Mouse (Mus musculus) cerebellum, adult 2 months (tissue): ENCODE data around the gene Clec2g. TPM values are rescaled to one million over a fixed set of nuclear protein-coding genes. Genes with fewer than 3 reads are reported as not detected.
"Not testable (repeated sequence)": the region's sequence is repeated elsewhere in the genome, so short reads cannot be mapped to it uniquely, and the experiment has no call there.

ENCODE experiments used
- DNase-seq, 2 experiments: peaks; one replicate each; pipeline ENCODE4 v3.0.0; 2021
- H3K27ac ChIP-seq: fragments of 200-500 bp; 2 replicates; pipeline ENCODE4 v1.5.1; 2012; ENCODE audit warnings: low read length, control low read depth, inconsistent platforms; ENCODE audit not compliant: insufficient read depth
- H3K27me3 ChIP-seq: fragments of 200-500 bp; 2 replicates; pipeline ENCODE4 v1.6.1; 2012; ENCODE audit warnings: inconsistent platforms, mild to moderate bottlenecking, low read length, moderate library complexity; ENCODE audit not compliant: control insufficient read depth, insufficient read depth
- H3K4me1 ChIP-seq: fragments of 200-500 bp; 2 replicates; pipeline ENCODE4 v1.6.1; 2011; ENCODE audit warnings: low read length; ENCODE audit not compliant: control insufficient read depth, insufficient read depth
- H3K4me3 ChIP-seq: fragments of 200-500 bp; replicated peaks from 2 replicates; pipeline ENCODE3; 2011; ENCODE audit warnings: mild to moderate bottlenecking, low read depth, low read length, control low read depth; ENCODE audit not compliant: insufficient read depth
- CTCF ChIP-seq: fragments of 200-500 bp; IDR thresholded peaks from 2 replicates; pipeline ENCODE4 v1.5.1; 2011; ENCODE audit warnings: low read depth, mild to moderate bottlenecking, control low read depth, low read length, moderate library complexity, borderline replicate concordance; ENCODE audit not compliant: insufficient read depth
- POLR2A ChIP-seq: fragments of 200-500 bp; IDR thresholded peaks from 2 replicates; pipeline ENCODE4 v1.6.1; 2011; ENCODE audit warnings: low read length, control low read depth, borderline replicate concordance; ENCODE audit not compliant: insufficient read depth
- WGBS: fragments of 180-500 bp; shearing (Covaris S2); methylation state at CpG from one replicate; pipeline ENCODE4 v1.1.7; 2018; 5-methylcytosine and 5-hydroxymethylcytosine counted together
- polyA plus RNA-seq: library from polyadenylated mRNA; depleted of rRNA; stranded (reverse); fragments of >200 nt; gene quantifications from 2 replicates; pipeline ENCODE4 v1.2.3, GENCODE M21; 2012

Gene Clec2g
- polyA plus RNA-seq, 1 experiment, result not detected

DNA sequence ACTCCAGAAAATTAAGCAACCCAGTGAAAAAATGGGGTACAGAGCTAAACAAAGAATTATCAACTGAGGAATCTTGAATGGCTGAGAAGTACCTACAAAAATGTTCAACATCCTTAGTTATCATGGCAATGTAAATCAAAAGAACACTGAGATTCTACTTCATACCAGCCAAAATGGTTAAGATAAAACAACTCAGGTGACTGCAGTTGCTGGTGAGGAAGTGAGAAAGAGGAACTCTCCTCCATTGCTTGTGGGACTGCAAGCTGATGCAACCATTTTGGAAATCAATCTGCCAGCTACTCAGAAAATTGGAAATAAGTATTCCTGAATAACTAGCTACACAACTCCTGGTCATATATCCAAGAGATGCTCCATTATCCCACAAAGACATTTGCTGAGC is 34.3 kb downstream of the Clec2g start:
- DNase-seq, result no peak
- Histone ChIP-seq H3K27ac (no peak overlapping the region), H3K4me3 (no peak overlapping the region), H3K27me3 (no peaks in the 10 kb centered on the region), H3K4me1 (no peaks in the 10 kb centered on the region)
- TF ChIP-seq POLR2A, result no peak
- TF ChIP-seq CTCF, result no peak

DNA sequence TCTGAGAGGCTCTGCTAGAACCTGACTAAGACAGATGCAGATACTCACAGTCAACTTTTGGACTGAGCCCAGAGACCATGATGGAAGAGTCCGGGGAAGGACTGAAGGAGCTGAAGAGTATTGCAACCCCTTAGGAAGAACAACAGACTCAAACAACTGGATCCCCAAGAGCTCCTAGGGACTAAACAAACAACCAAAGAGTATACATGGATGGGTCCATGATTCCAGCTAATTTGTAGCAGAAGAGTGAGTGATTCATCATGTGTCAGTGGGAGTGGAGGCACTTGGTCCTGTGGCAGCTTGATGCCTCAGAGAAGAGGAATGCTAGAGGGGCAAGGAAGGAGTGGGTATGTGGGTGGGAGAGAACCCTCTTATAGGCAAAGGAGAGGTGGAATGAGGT is 35.6 kb downstream of the Clec2g start:
- Histone ChIP-seq H3K4me3 (no peak overlapping the region), H3K4me1 (no peaks in the 10 kb centered on the region), H3K27ac (no peak overlapping the region), H3K27me3 (no peaks in the 10 kb centered on the region)
- no peak for DNase-seq
- no peak for TF ChIP-seq CTCF
- TF ChIP-seq POLR2A, result no peak
- 85% methylated on average over 1 of the region's 1 CpGs for WGBS

DNA sequence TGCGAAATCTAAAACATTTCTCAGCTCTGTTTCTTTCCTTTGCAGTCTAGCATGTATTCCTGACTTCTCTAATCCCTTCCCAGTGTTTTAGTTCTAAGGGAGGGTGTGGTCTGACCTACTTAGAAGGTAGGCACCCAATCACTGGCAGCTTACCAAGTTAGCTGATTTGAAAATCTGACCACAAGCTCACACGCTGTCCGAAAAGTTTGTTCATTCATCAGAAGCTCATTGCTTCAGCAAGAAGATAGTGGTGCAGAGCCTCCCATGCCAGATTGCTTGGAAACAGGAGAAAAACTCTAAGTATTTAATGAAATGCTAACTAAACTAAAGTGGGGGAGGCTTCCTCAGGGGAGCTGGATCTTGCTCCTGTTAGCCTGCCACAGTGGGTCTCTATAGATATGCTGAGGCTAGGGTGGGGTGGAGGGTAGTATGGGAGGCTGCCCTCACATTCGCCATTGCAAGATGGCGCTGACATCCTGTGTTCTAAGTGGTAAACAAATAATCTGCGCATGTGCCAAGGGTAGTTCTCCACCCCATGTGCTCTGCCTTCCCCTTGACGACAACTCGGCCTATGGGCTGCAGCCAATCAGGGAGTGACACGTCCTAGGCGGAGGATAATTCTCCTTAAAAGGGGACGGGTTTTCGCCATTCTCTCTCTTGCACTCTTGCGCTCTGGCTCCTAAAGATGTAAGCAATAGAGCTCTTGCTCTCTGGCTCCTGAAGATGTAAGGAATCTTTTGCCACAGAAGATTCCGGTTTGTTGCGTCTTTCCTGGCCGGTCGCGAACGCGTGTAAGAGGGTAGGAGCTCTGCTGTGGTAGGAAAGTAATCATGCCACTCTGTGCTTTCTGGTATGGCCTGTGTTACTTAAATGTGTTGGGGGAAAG is 36.6 kb downstream of the Clec2g start:
- DNase-seq, H3K27me3 ChIP-seq, H3K4me3 ChIP-seq, H3K27ac ChIP-seq, H3K4me1 ChIP-seq: not testable (repeated sequence)
- 95% methylated on average over 20 of the region's 20 CpGs for WGBS

DNA sequence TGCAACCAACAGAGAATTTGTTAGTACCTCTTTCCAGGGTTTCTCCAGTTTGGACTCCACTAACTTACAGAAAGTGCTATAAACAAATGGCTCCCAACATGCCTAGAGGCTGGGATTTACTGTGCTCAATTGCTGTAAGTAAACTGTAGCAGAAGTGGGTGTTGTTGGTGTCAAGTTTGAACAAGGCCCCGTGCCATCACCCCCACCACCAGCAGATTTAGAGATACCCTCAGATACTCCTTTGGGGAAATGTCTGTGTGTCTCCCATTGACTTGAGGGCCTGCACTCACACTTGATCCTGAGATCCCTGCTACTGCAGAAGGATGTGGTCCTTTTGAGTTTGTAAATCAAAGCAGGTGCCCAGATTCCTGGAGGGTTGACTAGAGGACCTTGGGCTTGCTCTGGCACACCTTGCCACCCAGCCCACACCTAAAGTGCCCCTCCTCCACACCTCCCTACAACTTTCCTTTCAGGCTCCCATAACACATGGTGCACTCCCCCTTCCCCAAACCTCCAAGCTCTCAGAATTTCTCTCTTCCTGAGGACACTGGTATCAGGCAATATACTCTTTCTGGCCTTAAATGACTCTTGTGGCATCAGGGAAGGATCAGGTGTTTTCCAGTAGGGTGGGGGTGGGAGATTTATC is 37.3 kb downstream of the Clec2g start:
- Histone ChIP-seq H3K4me1 (no peaks in the 10 kb centered on the region), H3K27me3 (no peaks in the 10 kb centered on the region), H3K4me3 (no peak overlapping the region), H3K27ac (no peak overlapping the region)
- WGBS, result 67% methylated on average over 1 of the region's 1 CpGs
- no peak for DNase-seq
- TF ChIP-seq CTCF, result no peak
- TF ChIP-seq POLR2A, result no peak

DNA sequence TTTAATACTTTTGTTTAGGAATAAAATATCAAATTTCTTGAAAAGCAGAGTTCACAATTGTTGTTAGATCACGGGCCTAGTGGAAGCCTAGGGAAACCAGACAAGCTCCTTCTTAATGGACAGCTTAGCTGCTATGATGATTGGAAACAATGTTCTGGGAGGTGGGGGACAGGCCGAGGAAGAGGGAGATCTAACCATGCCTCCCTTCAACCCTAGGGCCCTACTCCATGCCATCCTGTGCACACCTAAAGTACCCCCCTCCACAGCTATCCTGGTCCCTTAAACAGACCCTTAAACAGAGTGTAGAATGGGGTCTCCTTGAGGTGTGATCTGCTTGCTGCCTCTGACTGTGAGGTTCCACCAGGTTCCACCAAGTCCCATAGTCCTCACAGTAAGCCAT is 38.0 kb downstream of the Clec2g start:
- TF ChIP-seq POLR2A (no peak), CTCF (no peak)
- Histone ChIP-seq H3K27me3 (no peaks in the 10 kb centered on the region), H3K4me3 (no peak overlapping the region), H3K4me1 (no peaks in the 10 kb centered on the region), H3K27ac (no peak overlapping the region)
- DNase-seq, result no peak
- 86% methylated on average over 2 of the region's 2 CpGs for WGBS

DNA sequence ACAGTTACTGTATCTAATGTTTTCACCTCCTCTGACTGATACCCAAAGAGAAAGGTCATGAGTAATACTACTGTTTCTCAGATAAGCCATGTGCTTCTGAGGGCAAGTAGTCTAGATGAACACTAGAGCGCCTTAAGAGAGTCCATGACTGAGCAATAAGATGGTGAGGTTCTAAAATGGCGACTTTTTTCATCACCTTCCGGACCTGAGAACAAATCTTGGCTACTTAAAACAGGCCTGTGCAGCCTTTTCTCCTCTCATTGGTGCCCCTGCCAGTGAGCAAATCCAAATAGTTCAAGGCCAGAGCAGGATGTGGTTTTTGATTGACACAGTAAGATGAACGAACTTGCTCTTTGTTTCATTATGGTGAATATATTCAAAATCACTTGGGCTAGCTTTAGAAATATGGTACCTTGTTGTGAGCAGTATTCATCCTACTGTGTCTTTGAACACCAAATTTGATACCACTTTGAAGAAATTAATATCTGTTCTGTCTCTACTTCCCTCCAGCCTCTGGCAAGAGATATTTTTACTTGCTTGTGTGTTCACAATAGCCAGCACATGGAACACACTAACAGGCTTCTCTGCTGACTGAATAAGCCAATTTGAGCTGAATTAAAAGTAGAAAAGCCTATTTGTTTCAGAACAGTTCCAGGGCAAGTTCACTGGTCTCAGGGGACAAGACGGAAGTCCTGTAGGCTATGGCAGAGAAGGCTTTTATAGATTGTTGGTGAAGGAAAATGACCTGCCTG is 38.7 kb downstream of the Clec2g start:
- Histone ChIP-seq H3K4me1 (no peaks in the 10 kb centered on the region), H3K27me3 (no peaks in the 10 kb centered on the region), H3K4me3 (no peak overlapping the region), H3K27ac (no peak overlapping the region)
- no peak for DNase-seq
- TF ChIP-seq POLR2A, result no peak
- TF ChIP-seq CTCF, result no peak
- 87% methylated on average over 5 of the region's 5 CpGs for WGBS

DNA sequence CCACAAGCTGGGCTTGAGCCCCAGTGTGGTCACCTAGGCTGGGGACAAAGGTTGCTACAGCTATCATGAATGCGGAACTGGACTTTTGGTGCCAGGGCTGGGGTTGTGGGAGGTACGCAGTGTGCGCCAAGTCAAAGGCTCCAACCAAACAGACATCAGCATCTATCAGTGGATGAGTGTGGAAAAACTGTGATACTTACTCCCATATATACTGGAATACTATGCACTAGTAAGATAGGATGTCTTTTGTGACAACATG is 39.2 kb downstream of the Clec2g start:
- 96% methylated on average over 3 of the region's 3 CpGs for WGBS
- Histone ChIP-seq H3K27ac (no peak overlapping the region), H3K27me3 (no peaks in the 10 kb centered on the region), H3K4me3 (no peak overlapping the region), H3K4me1 (no peaks in the 10 kb centered on the region)
- TF ChIP-seq POLR2A, result no peak
- TF ChIP-seq CTCF, result no peak
- no peak for DNase-seq

DNA sequence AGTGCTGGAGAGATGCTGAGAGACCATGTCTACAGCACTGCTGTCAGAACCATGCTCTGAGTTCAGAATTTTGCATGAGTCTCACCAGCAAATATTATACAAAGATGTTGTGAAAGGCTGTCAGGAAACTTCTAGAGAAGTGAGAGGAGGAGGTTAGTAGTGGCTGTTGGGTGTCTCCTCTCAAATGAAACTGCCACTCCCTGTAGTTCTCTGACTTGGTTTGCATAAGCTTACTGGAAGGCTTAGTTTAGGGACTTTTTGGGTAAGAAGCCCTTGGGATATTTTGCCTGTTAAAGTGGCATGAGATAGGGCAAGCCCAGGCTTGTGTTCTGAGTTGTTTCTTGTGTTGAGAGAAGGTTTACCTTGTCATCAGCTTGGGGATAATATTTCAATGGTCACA is 40.7 kb downstream of the Clec2g start:
- not testable (repeated sequence) for H3K27ac ChIP-seq, DNase-seq, H3K4me1 ChIP-seq, H3K27me3 ChIP-seq, H3K4me3 ChIP-seq
